Mouse (Mus musculus) liver, adult (tissue): ENCODE measurements around the gene Mfap3l.

Experiments
- GATA4 ChIP-seq: IDR thresholded peaks from 2 replicates; pipeline ENCODE4 v1.6.1; 2014; ENCODE audit warnings: mild to moderate bottlenecking, low read length; ENCODE audit not compliant: insufficient replicate concordance

Mfap3l gene

GRCm38 (mm10) chr8:60632250-60632932, at the start of gene Mfap3l:
Gene Mfap3l (plus strand): TSS chr8:60632827.
- no peak; the same call in 1 of the 2 replicates for TF ChIP-seq GATA4

- TF ChIP-seq GATA4 = no peak
Observed at GRCm38 (mm10) chr8:60583369-60583768, 49.3 kb upstream of the Mfap3l start.

DNA sequence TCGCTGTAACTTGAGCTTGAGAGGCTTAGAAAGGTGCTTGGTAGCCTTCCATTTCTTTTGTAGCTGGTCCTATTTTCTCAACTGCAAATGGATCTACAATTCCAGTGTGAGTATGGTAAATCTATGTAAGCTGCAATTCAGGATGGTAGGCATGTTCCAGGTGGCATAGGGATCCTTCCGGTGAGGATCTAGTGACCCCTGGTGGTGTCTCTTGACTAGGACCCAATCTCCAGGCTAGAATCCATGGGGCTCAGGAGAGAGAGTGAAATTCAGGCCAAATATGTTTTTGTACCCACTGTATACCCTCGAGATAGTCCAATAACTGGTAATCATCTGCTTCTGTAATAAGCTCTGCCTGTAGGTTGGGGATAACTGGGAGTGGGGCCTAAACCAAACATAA, 37.9 kb upstream of the Mfap3l start:
- no peak for TF ChIP-seq GATA4

DNA sequence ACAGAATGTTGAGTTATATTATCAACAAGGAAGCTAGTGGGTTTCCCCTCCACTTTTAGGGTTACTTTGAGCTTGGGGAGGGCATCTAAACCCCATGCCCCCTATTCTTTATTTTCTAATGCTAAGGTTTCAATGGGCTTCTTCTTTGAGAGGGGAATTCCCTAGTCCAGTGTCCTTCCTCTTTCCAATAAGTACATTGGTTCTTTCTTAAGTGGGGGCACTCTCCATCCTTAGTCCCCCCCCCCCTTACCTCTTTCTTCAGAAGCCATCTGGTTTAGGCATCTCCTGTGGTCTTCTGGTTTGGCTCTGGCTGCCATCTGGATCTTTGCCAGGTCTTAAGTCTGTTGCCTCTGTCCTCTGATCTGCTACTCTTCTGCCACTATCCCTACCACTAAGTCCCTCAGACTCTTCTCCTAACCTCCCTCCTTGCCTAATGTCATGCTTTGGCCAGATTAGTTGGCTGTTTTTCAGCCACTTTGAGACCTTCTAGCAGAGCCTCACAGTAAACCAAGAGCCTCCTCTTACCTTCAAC, 21.0 kb upstream of the Mfap3l start:
- TF ChIP-seq GATA4 = no peak

DNA sequence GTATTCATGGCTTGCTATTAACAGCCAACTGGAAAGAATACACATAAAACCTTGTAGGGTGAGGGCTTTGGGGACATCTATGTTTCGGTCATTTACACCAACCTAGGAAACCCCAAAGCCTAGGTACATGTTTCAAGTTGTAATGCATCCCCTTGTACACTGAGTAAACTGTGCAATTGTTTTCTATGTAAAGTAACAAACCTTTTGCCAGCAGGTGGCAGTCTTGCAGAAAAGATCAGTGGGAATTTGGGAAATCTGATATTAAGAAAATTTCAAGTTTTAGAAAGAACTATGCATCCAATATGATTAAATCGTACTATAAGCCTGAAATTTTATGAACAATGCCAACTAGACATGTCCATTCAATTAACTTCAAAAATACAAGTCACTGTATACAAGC, 15.7 kb upstream of the Mfap3l start:
- TF ChIP-seq GATA4 = no peak

- TF ChIP-seq GATA4 = no peak
Observed at GRCm38 (mm10) chr8:60621561-60621960, 11.1 kb upstream of the Mfap3l start.

DNA sequence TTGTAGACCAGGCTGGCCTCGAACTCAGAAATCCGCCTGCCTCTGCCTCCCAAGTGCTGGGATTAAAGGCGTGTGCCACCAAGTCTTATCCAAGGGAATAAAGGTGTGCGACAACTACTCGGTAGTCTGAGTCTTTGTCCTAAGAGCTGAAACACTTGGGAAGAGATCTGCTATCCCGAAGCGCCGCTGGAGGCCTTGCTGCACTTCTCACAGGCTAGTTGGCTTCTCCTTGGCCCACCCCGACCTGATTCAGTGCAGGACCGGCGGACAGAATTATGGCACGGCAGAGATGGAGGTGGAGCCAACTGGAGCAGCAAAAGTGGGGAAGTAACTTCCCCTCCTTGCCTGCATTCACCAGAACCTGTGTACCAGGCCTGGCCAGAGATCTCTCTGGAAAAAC, 10.6 kb upstream of the Mfap3l start:
- no peak for TF ChIP-seq GATA4

DNA sequence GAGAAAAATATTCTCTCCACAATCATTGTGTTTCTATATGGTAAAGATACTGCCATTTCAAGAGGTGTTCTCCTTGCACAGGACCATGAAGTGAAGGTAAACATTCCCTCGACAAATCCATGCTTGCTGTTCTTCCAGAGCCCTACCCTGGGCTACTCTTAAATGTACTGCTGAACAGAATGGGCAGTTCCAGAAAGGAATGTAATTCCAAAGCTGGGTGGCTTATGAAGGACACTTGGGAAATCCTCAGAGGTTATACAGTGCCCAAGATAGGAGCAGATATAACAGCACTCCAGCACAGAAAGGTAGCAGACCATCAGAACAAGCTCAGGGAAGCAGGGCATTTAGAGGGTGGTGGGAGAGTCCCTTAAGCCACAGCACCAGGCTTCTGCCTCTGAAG, 9.2 kb upstream of the Mfap3l start:
- TF ChIP-seq GATA4 = no peak

DNA sequence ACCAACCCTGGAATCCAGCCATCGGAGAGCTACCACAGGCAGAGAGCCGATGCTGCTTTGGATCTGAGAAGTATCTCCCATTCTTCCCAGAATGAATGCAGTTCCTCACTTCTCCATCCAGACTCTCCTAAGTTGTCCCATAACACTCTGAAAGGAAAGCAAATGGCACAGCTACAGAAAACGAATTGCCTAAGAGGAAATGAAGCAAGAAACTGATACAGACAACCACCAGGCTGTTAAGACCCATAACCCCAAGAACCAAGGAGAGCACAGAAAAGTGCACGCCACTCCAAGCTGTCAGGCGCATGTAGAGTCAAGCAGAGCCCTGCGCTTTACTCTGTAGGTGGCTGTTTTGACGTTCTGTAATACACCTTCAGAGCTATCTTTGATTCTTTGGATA, 7.9 kb upstream of the Mfap3l start:
- no peak for TF ChIP-seq GATA4

DNA sequence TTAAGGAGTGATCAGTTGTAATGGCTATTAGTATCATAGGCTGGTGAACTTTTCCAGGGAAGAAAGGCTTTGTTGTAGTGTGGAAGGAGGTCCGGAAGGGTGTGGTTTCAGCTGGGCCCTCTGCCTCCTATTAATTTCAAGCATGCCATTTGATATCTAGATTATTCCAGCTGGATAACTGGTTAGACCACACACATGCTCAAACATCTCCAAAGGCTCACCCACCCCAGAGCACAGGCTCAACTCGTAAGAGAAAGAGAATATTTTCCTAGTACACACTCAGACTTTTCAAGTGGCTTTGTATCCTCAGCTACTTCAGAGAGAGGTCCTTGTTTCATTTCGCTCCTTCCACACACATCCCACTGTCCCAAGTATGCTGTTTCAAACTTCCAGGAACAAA, 4.7 kb upstream of the Mfap3l start:
- TF ChIP-seq GATA4 = no peak

GRCm38 (mm10) chr8:60629059-60629458, 3.6 kb upstream of the Mfap3l start:
- TF ChIP-seq GATA4 = no peak

DNA sequence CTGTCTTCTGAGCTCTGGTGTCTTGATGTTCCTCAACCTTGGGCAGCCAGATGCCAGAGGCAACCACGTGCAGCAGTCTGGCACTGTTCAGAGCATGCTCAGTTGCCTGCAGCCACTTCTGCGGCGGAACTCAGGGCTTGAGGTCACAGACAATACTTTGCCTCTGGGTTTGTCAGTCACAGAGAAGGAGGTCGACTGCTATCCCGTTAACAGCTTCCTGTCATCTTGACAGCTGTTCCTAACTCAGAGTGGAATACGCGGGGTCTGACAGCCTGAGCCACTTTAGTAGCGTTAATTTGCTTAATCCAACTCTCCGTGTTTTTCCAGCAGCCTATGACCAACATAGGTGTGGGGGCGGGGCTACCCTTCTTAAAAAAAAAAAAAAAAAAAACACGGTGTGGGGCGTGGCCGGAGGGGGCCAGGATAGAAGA, 1.1 kb upstream of the Mfap3l start:
- TF ChIP-seq GATA4 = no peak

DNA sequence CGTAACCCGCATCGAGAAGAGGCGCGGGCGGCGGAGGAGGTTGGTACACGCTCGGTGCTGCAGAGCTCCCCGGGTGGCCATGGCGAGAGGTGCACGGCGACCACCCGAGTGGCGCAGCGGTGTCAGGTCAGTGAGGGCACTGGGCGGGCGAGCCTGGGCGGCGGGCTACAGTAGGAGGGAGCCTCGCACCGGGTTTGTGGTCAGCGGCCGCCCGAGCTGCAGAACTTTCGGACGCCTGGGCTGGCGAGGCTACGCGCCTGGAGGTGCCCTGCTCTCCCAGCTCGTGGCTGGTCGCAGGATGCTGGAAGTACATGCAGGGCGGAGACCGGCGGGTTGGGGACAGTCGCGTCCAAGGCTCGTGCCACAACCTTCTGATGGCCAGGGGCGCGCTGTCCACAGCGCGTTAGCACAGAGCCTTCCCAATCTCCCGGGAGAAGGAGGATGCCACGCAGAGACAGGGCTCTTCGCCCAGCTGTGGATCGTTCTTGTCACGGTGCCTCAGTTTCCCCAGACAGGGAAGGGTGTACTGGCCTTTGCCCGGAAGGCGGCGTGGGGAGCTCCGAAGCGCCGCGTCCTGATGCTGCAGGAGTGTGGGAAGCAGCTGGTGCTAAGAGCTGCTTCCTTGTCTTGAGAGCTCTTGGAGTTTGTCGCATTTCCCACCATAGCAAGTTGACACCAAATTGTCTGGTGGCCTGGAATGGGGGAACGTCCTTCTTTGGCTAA, 467 bp downstream of the Mfap3l start:
- TF ChIP-seq GATA4 = no peak

- TF ChIP-seq GATA4 = no peak
Observed at GRCm38 (mm10) chr8:60634921-60635320, 2.3 kb downstream of the Mfap3l start.

- no peak for TF ChIP-seq GATA4
Observed at GRCm38 (mm10) chr8:60635846-60636245, 3.2 kb downstream of the Mfap3l start.

DNA sequence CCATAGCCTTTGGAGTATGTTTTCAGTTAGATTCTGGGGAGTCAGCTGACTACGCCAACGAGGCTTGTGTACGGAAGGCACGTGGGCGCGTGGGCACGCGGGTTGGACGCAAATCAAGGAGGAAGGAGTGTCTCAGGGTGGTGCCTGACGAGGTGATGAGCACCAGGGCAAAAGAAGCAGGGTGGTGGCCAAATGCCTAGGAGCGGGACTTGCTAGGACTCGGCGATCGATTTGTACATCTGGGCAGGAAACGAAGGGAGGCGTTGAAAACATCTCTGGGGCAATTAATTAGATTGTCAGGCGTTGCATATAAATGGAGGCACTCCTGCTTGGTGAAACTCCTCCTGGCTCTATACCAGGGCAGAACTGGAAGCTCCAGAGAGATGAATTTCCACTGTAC, 7.4 kb downstream of the Mfap3l start:
- no peak for TF ChIP-seq GATA4
